Mouse (Mus musculus) MN1 (cell line): ENCODE results near the gene Sapcd1.
"Not testable (repeated sequence)": the region's sequence is repeated elsewhere in the genome, so short reads cannot be mapped to it uniquely, and the experiment has no call there.

ENCODE experiments used
- DNase-seq: peaks from one replicate; pipeline ENCODE4 v3.0.0-alpha.2; 2016; ENCODE audit warnings: low spot score

Gene Sapcd1

GRCm38 (mm10) chr17:35052271-35052798 is 24.5 kb upstream of the Sapcd1 start:
- no peak for DNase-seq

GRCm38 (mm10) chr17:35051156-35052086 is 23.6 kb upstream of the Sapcd1 start:
- peak; percentile 90 for DNase-seq

GRCm38 (mm10) chr17:35050126-35050750 is 22.4 kb upstream of the Sapcd1 start:
- peak; percentile 72 for DNase-seq

GRCm38 (mm10) chr17:35049561-35050016 is 21.8 kb upstream of the Sapcd1 start, which contains the start of gene Clic1:
Clic1 (plus strand) TSS chr17:35049966.
- DNase-seq, result peak; percentile 88

GRCm38 (mm10) chr17:35048932-35049440 is 21.2 kb upstream of the Sapcd1 start:
- DNase-seq, result no peak

DNA sequence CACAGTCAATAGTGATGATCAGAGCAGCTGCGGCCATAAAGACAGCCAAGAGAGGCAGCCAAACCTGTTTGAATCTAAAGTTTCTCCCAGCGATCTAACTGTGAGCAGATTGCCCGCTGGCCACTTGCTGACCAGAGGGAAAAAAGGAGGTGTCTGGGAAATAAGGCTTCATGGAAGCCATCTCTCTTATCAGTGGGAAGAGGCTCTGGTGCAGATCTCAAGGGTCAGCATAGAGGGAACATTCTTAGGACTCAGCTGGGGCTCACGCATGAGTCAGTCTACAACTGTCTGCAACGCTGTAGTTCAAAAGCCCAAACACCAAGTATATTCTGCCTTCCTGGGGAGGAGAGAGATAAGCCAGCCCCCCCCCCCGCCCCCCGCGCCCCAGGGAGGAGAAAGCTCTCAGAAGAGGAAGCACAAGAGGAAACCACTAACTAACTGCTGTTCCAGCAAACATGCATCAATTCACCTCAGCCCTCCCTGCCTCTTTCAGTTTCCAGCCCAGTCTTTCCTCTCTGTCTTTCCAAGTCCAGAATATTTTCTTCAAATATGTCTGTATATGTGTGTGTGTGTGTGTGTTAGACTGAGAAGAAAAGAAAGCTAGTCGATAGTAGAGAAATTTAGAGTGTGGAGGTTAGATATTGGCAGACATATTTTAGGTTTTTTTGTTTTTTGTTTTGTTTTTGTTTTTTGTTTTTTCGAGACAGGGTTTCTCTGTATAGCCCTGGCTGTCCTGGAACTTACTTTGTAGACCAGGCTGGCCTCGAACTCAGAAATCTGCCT is 20.5 kb upstream of the Sapcd1 start:
- DNase-seq, result no peak

DNA sequence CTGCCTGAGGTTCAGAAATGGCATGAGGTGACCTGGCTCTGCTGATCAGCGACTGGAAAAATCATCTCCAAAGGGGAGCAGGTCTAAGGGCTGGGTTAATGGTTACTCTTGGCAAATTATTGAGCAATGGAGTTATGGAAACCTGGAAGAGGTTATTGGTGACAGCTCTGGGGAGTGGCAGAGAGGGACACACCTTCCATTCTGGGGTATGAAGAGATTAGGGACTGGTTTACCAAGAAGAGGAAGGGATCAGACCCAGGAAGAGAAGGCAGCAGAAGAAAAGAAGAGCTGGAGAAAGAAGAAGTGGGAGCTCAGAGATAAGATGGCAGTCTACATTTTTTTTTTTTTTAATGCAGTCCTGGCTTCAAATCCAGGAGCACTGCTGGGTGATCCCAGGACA is 19.9 kb upstream of the Sapcd1 start:
- no peak for DNase-seq

GRCm38 (mm10) chr17:35046681-35047455 is 19.1 kb upstream of the Sapcd1 start, which contains the start of gene Msh5:
Msh5 (minus strand) TSS chr17:35046745.
- DNase-seq, result peak; percentile 95

DNA sequence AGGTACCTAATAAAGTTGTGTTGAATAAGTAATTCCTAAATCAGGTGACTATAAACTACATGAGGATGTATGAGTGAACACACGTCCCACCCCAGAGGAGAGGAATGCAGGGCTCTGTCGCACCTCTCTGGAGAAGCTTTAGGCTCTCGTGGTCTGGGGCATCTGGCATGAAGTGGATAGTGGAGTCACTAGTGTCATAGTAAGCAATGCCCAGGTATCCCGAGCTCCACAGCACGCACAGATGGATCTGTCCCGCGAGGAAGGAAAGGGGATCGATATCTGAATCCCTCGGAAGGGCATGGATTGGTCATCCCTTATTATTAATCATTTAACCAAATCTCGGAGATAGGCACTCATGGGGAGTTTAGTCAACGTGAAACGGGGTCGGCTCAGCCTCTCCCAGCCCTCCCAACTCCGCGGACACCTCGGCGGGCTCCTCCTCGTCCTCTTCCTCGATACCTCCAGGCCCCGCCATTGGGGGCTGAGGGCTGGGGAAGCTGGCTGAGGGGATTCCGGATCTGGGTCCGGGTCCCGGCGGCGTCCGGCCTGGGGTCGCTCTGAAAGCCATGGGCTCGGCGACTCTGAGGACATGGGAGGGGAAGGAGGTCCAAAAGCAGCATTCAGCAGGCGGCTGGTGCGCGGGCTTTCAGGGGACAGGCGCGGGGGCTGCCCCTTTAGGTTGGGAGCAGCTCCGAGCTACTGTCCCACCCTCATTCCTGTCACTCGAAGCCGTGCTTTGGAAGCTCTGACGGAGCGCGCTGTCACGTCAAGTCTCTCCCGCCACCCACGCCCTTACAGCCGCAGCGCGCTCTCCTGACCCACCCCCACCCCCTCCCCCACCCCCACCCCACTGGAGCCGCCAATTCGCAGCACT is 18.2 kb upstream of the Sapcd1 start:
- DNase-seq, result no peak

DNA sequence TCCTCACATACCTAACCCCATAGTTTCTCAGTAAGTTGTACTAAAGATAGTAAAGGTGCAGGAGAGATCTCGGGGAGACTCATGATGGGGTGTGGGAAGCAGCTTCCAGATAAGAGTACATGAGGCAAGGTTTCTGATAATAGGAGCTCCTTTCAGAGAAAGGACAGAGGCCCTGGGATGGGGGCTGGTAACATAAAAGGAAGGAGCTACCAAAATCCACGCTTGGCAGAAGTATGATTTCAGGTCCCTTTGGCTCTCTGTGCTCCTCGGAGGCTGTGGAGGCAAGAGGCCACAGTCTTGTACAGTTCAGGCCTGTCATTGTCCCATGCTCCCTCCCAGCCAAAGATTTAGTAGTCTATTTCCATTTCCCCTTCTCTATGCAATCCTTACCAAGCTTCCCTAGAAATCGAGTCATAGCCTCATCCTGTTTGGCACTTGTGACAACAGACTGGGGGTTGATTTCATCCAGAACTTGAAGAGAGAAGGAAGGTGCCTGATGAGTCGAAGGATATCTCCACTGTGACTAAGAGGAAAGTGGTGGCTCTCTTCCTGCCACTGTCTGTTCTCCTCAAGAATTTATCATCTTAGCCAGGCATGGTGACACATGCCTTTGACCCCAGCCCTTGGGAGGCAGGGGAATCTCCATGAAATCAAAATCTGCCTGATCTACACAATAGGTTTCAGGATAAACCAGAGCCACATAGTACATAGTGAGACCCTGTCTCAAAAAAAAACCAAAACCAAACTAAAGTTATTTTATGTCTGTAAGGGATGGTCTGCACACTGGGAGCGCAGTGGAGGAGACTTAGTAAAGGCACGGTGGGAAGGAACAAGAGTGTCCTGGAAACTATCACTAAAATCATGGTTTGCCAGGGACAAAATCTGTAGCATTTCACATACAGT is 17.3 kb upstream of the Sapcd1 start:
- DNase-seq, result no peak

DNA sequence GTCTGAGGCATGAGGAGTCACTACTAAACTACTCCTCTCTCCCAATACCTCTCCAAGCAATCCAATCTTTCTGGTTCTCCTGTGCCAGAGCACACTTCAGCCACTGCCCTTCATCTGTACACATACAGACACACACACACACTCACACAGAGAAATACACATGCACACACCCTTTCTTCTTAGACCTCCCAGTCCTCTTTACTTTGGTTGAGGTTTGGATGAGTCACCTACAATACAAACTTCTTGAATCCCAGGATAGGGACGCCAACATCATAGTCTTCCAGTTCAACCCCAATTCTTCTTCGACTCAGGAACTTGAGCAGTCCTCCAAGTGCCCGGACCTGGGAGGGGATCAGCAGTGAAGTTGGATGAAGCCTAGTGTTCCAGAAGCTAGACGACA is 16.0 kb upstream of the Sapcd1 start:
- no peak for DNase-seq

DNA sequence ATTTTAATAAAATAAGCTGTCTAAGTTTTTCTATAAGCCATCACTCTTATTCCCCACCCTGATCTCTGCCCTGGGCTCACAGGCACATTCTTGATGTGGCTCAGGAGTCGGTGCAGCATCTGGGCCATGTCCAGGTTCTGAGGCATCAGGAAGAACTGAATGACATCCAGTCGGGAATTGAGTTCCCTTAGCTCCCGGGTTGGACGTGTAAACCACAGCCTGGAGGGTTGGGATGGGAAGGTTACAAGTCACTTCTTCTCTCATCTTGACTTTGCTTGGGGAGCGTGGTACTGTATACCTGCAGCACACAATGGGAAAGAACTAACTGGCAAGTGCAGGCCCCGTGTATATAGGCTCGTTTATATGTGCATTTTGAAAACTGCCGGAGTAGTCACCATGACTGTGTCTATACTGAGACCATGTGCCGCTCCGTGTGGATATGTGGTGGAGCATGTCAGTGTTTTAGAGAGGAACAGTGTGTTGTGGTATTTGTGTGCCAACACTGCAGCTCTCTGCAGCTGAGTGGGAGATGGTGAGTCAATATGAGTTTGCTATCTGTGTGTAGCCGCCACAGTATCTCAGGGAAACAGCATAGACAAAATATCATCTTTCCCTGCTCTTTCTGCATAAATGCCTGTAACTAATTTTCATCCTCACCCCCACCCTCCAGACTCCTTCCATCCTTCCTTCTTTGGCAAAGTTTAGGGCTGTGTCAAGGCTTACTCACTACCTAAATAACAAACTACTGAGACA is 11.5 kb upstream of the Sapcd1 start:
- DNase-seq, result no peak

GRCm38 (mm10) chr17:35034896-35035295 is 7.1 kb upstream of the Sapcd1 start:
- DNase-seq, result no peak

GRCm38 (mm10) chr17:35033703-35034102 is 5.9 kb upstream of the Sapcd1 start:
- DNase-seq, result not testable (repeated sequence)

- DNase-seq, result no peak
Observed at GRCm38 (mm10) chr17:35032323-35032870, 4.6 kb upstream of the Sapcd1 start.

DNA sequence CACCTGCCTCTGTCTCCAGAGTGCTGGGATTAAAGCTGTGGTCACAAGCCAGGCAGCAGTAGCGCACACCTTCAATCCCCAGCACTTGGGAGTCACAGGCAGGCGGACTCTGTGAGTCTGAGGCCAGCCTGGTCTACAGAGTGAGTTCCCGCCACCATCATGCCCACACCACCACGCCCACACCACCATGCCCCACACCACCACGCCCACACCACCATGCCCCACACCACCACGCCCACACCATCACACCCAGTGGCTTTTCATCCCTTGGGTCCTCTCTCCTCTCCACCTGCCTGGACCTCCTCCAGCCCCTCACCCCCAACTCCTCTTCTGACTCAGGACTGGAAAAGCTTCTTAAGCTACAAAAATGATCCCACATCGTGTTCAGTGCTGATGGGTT is 4.1 kb upstream of the Sapcd1 start:
- no peak for DNase-seq

- no peak for DNase-seq
Observed at GRCm38 (mm10) chr17:35031272-35031671, 3.5 kb upstream of the Sapcd1 start.
